Mouse (Mus musculus): ENCODE measurements around the gene Irf2bpl.

DNA sequence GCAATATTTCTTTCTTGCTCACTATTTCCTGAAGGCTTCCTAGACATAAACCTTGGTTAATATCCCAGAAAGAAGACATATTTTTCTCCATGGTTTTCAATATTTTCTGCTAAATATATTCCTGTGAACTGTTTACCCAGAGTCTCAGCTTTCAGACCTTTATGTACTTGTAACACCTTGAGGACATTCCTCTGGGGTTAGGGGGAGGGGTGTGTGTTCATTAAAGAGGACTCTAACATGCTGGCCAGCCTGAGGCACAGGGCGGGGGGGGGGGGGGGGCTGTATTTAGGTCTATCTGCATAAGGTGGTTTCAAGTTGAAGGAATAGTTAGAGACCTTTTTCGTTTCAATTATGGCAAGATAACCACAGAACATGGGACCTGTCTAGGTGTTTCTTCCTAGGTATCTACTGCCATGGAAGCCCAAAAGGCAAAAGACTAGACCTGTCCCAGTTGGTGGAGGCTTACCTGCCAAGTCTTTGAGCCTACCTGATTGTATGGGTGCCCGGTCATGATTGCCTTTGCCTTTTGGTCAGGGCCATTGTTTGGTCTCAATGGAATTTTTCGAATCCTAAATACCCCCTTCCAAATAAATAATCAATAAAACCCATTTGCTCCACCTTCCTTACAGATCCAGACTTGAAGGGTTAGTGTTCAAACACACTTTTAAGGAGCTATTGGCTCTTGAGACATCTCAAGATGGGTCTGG is 11.3 kb upstream of the Irf2bpl start:
- TF ChIP-seq CEBPB (IDR thresholded peaks at IDR 0.05; ENCODE audit: low read depth), result no peak
- TF ChIP-seq CTCF (IDR thresholded peaks at IDR 0.05; ENCODE audit: control insufficient read depth, insufficient read depth, insufficient read length), result no peak
- no peak for TF ChIP-seq MAX (IDR thresholded peaks at IDR 0.05)
- TF ChIP-seq USF1 (IDR thresholded peaks at IDR 0.05; ENCODE audit: low read depth), result no peak
- TF ChIP-seq MYOG (IDR thresholded peaks at IDR 0.05; ENCODE audit: control insufficient read depth, extremely low read depth, insufficient read length), result no peak

All from C2C12 (cell line).